Mouse (Mus musculus) ES-Bruce4 (cell line): ENCODE data around the gene Wdhd1.

Source experiments
- CTCF ChIP-seq: IDR thresholded peaks from one replicate; pipeline ENCODE4 v1.8.1; 2011; ENCODE audit warnings: low read depth, low read length
- EP300 ChIP-seq: IDR thresholded peaks from 2 replicates; pipeline ENCODE4 v1.6.1; 2011; ENCODE audit warnings: low read depth, low read length; ENCODE audit not compliant: insufficient read depth
- POLR2A ChIP-seq: IDR thresholded peaks from one replicate; pipeline ENCODE4 v1.8.1; 2011; ENCODE audit warnings: low read length; ENCODE audit not compliant: insufficient read depth

- TF ChIP-seq POLR2A: no peak
- TF ChIP-seq CTCF: no peak
- no peak for TF ChIP-seq EP300
Measured at GRCm38 (mm10) chr14:47193506-47193905, 83.2 kb downstream of the Wdhd1 start.
